Mouse (Mus musculus) kidney, embryonic 15.5 days (tissue): ENCODE measurements around the gene Adcy9. TPM values are rescaled to one million over a fixed set of nuclear protein-coding genes. Genes with fewer than 3 reads are reported as not detected.

Source experiments
- ATAC-seq: fragments of 200-750 bp; cut with Nextera tagmentation; replicated peaks from 2 replicates; pipeline ENCODE4 v1.8.0; 2017; ENCODE audit warnings: moderate TSS enrichment; ENCODE audit not compliant: low FRiP score
- H3K27ac ChIP-seq: fragments of 300-500 bp; sonication (generic); 2 replicates; pipeline ENCODE4 v1.5.1; 2015; ENCODE audit warnings: mild to moderate bottlenecking, inconsistent platforms
- H3K27me3 ChIP-seq: fragments of 300-500 bp; sonication (generic); 2 replicates; pipeline ENCODE4 v1.6.1; 2015; ENCODE audit warnings: inconsistent platforms
- H3K36me3 ChIP-seq: fragments of 300-500 bp; sonication (generic); 2 replicates; pipeline ENCODE4 v1.6.1; 2015; ENCODE audit warnings: inconsistent platforms
- H3K4me1 ChIP-seq: fragments of 300-500 bp; sonication (generic); 2 replicates; pipeline ENCODE4 v1.6.1; 2015; ENCODE audit warnings: inconsistent platforms
- H3K4me2 ChIP-seq: fragments of 300-500 bp; sonication (generic); 2 replicates; pipeline ENCODE4 v1.6.1; 2015; ENCODE audit warnings: moderate library complexity, mild to moderate bottlenecking, inconsistent platforms
- H3K4me3 ChIP-seq: fragments of 300-500 bp; sonication (generic); replicated peaks from 2 replicates; pipeline ENCODE4 v1.5.1; 2015; ENCODE audit warnings: mild to moderate bottlenecking, inconsistent platforms
- H3K9ac ChIP-seq: fragments of 300-500 bp; sonication (generic); 2 replicates; pipeline ENCODE4 v1.6.1; 2015; ENCODE audit warnings: mild to moderate bottlenecking, inconsistent platforms
- H3K9me3 ChIP-seq: fragments of 300-500 bp; sonication (generic); replicated peaks from 2 replicates; pipeline ENCODE4 v1.6.1; 2016; ENCODE audit warnings: inconsistent platforms
- WGBS: fragments of 180-500 bp; shearing (Covaris S2); methylation state at CpG from one replicate; pipeline ENCODE4 v1.1.7; 2015; ENCODE audit warnings: mixed read lengths; 5-methylcytosine and 5-hydroxymethylcytosine counted together
- polyA plus RNA-seq: library from polyadenylated mRNA; unstranded; fragments of >200 nt; fragmentation: Nextera tagmentation; extraction: Ambion mirVana; gene quantifications from 2 replicates; pipeline ENCODE4 v1.2.1, GENCODE M21; 2015

The Adcy9 gene
- 1.2 TPM in 2 replicates for polyA plus RNA-seq

- Histone ChIP-seq H3K9ac (peak within 1 kb of the TSS; percentile 70), H3K9me3 (no peaks in the 10 kb centered on the region), H3K27me3 (peaks cover 24% of the 10 kb centered on the region), H3K4me2 (peak within 1 kb of the TSS; percentile 95), H3K4me3 (peak within 1 kb of the TSS; percentile 78), H3K4me1 (peaks cover 30% of the 10 kb centered on the region), H3K36me3 (no peaks in the 10 kb centered on the region), H3K27ac (peak within 1 kb of the TSS; percentile 76)
- WGBS, result under 1% methylated on average over 46 of the region's 64 CpGs
- peak; percentile 93 for ATAC-seq
Measured at GRCm38 (mm10) chr16:4420298-4421054, at the start of gene Adcy9. Gene Adcy9 (minus strand): TSS chr16:4420498.

- no peak overlapping the region for H3K27ac ChIP-seq
- H3K9ac ChIP-seq, result no peak overlapping the region
- no peaks in the 10 kb centered on the region for H3K27me3 ChIP-seq
- H3K36me3 ChIP-seq, result no peaks in the 10 kb centered on the region
- H3K4me3 ChIP-seq, result no peak overlapping the region
- ATAC-seq, result no peak
- no peaks in the 10 kb centered on the region for H3K9me3 ChIP-seq
- H3K4me2 ChIP-seq, result no peak overlapping the region
- peaks cover 8% of the 10 kb centered on the region; the same call in 1 of the 2 replicates for H3K4me1 ChIP-seq
- 55% methylated on average over 10 of the region's 10 CpGs for WGBS
Measured at GRCm38 (mm10) chr16:4469599-4470352, 49.5 kb upstream of the Adcy9 start.

GRCm38 (mm10) chr16:4464529-4465089, 44.3 kb upstream of the Adcy9 start:
- peaks cover 10% of the 10 kb centered on the region for H3K4me1 ChIP-seq
- no peak overlapping the region for H3K9ac ChIP-seq
- no peak overlapping the region for H3K27ac ChIP-seq
- 61% methylated on average over 9 of the region's 9 CpGs for WGBS
- no peaks in the 10 kb centered on the region for H3K9me3 ChIP-seq
- no peaks in the 10 kb centered on the region for H3K27me3 ChIP-seq
- ATAC-seq, result no peak
- H3K4me3 ChIP-seq, result no peak overlapping the region
- H3K4me2 ChIP-seq, result no peak overlapping the region
- H3K36me3 ChIP-seq, result no peaks in the 10 kb centered on the region

GRCm38 (mm10) chr16:4457927-4458326, 37.6 kb upstream of the Adcy9 start:
- no peak for ATAC-seq
- 85% methylated on average over 3 of the region's 3 CpGs for WGBS
- no peak overlapping the region for H3K27ac ChIP-seq

GRCm38 (mm10) chr16:4456391-4456790, 36.1 kb upstream of the Adcy9 start:
- Histone ChIP-seq H3K9me3 (no peaks in the 10 kb centered on the region), H3K9ac (no peak overlapping the region), H3K36me3 (no peaks in the 10 kb centered on the region), H3K27me3 (no peaks in the 10 kb centered on the region), H3K27ac (no peak overlapping the region), H3K4me1 (no peaks in the 10 kb centered on the region), H3K4me2 (no peak overlapping the region), H3K4me3 (no peak overlapping the region)
- WGBS, result 85% methylated on average over 5 of the region's 5 CpGs
- ATAC-seq, result no peak

More at GRCm38 (mm10) chr16:4457927-4458326, 37.6 kb upstream of the Adcy9 start:
- no peaks in the 10 kb centered on the region for H3K27me3 ChIP-seq
- no peak overlapping the region for H3K9ac ChIP-seq
- no peak overlapping the region for H3K4me3 ChIP-seq
- no peak overlapping the region for H3K4me2 ChIP-seq
- no peaks in the 10 kb centered on the region for H3K4me1 ChIP-seq
- no peaks in the 10 kb centered on the region for H3K36me3 ChIP-seq
- H3K9me3 ChIP-seq, result no peaks in the 10 kb centered on the region

GRCm38 (mm10) chr16:4455693-4456092, 35.4 kb upstream of the Adcy9 start:
- ATAC-seq, result no peak
- Histone ChIP-seq H3K27ac (no peak overlapping the region), H3K4me2 (no peak overlapping the region), H3K4me3 (no peak overlapping the region), H3K36me3 (no peaks in the 10 kb centered on the region), H3K9me3 (no peaks in the 10 kb centered on the region), H3K9ac (no peak overlapping the region), H3K27me3 (no peaks in the 10 kb centered on the region), H3K4me1 (no peaks in the 10 kb centered on the region)
- 84% methylated on average over 4 of the region's 4 CpGs for WGBS

GRCm38 (mm10) chr16:4454563-4454962, 34.3 kb upstream of the Adcy9 start:
- no peak for ATAC-seq
- no peak overlapping the region for H3K4me2 ChIP-seq
- no peak overlapping the region for H3K4me3 ChIP-seq
- H3K4me1 ChIP-seq, result 0 out of 2 replicates have a peak, but pooled peaks cover 3% of the 10 kb centered on the region
- no peaks in the 10 kb centered on the region for H3K36me3 ChIP-seq
- 86% methylated on average over 7 of the region's 7 CpGs for WGBS
- H3K9me3 ChIP-seq, result no peaks in the 10 kb centered on the region
- no peak overlapping the region for H3K9ac ChIP-seq
- H3K27me3 ChIP-seq, result no peaks in the 10 kb centered on the region
- no peak overlapping the region for H3K27ac ChIP-seq

GRCm38 (mm10) chr16:4449418-4449817, 29.1 kb upstream of the Adcy9 start:
- Histone ChIP-seq H3K4me3 (no peak overlapping the region), H3K4me1 (peaks cover 8% of the 10 kb centered on the region), H3K9ac (no peak overlapping the region), H3K36me3 (no peaks in the 10 kb centered on the region), H3K27me3 (no peaks in the 10 kb centered on the region), H3K27ac (no peak overlapping the region), H3K4me2 (no peak overlapping the region), H3K9me3 (no peaks in the 10 kb centered on the region)
- no peak for ATAC-seq
- WGBS, result 83% methylated on average over 6 of the region's 6 CpGs

- H3K36me3 ChIP-seq, result no peaks in the 10 kb centered on the region
- H3K4me1 ChIP-seq, result peaks cover 8% of the 10 kb centered on the region
- H3K4me3 ChIP-seq, result no peak overlapping the region
- no peaks in the 10 kb centered on the region for H3K27me3 ChIP-seq
- H3K9ac ChIP-seq, result no peak overlapping the region
- H3K27ac ChIP-seq, result no peak overlapping the region
- no peaks in the 10 kb centered on the region for H3K9me3 ChIP-seq
- H3K4me2 ChIP-seq, result no peak overlapping the region
- 40% methylated on average over 9 of the region's 9 CpGs for WGBS
- ATAC-seq, result peak; percentile 62
Measured at GRCm38 (mm10) chr16:4448235-4448634, 27.9 kb upstream of the Adcy9 start.

- no peaks in the 10 kb centered on the region for H3K9me3 ChIP-seq
- no peak overlapping the region for H3K9ac ChIP-seq
- 52% methylated on average over 4 of the region's 4 CpGs for WGBS
- H3K27me3 ChIP-seq, result no peaks in the 10 kb centered on the region
- no peak overlapping the region for H3K4me3 ChIP-seq
- H3K36me3 ChIP-seq, result no peaks in the 10 kb centered on the region
- H3K4me2 ChIP-seq, result no peak overlapping the region
- no peak for ATAC-seq
- peaks cover 8% of the 10 kb centered on the region for H3K4me1 ChIP-seq
- no peak overlapping the region for H3K27ac ChIP-seq
Measured at GRCm38 (mm10) chr16:4446395-4446794, 26.1 kb upstream of the Adcy9 start.

- Histone ChIP-seq H3K27ac (no peak overlapping the region), H3K9me3 (no peaks in the 10 kb centered on the region), H3K4me2 (no peak overlapping the region), H3K4me1 (peaks cover 5% of the 10 kb centered on the region), H3K27me3 (no peaks in the 10 kb centered on the region), H3K36me3 (no peaks in the 10 kb centered on the region), H3K4me3 (no peak overlapping the region), H3K9ac (no peak overlapping the region)
- 64% methylated on average over 1 of the region's 1 CpGs for WGBS
- no peak for ATAC-seq
Measured at GRCm38 (mm10) chr16:4444378-4444777, 24.1 kb upstream of the Adcy9 start.
